Mouse (Mus musculus): ENCODE results near the gene Svep1. TPM values are rescaled to one million over a fixed set of nuclear protein-coding genes. Genes with fewer than 3 reads are reported as not detected.

The Svep1 gene
- polyA plus RNA-seq, 1 experiment, result 0.74 TPM

DNA sequence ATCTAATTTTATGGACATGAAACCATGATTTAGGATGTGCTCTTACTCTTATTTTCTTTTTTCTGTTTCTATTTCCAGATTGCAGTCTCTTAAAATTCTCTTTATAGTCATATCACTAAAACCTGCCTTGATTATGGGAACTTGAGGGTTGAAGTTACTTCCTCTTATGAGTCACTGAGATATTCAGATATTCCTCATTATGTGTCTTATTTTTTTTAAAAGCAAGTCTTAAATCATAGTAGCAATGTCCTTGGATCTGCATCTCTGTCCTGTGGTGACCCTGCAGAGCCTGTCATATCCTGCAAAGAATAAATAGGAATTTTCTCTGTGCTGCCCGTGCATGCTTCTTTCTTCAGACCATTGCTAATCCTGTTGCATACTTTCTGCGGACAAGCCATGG lies 166.6 kb downstream of the Svep1 start:
- H3K27me3 ChIP-seq (ENCODE audit: control insufficient read depth, insufficient read depth, low read length), result no peaks in the 10 kb centered on the region

DNA sequence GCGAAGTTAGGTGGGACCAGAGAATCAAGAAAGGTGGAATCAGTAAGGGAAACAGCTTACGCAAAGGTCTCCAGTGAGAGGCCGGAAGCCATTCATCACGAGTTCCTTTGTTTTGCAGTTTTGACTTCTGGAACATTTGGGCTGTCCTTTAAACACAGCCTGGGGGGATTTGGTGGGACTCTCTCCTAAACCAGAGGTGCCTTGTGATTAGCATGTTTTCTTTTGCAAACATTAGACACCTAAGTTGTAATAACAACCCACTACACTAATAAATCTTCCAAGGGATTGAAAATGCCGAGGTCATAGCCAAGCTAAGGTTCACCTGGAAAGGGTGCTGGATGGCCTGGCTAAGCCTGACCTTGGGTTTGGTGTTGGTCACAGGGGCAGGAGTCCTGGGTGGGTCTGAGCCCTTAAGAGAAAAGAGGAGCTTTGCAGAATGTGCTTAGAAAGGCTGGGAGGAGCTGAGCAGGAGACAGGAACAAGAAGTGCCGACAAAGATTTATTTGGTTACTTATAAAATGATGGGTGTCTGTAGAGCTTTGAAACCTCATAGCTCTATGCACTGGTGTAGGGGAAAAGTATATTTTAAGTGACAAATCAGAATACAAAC lies 169.5 kb downstream of the Svep1 start:
- TF ChIP-seq POLR2A (IDR thresholded peaks at IDR 0.05; ENCODE audit: control insufficient read depth, low read depth, low read length), result no peak
- no peak for TF ChIP-seq CTCF (IDR thresholded peaks at IDR 0.05; ENCODE audit: control insufficient read depth, insufficient read depth, insufficient replicate concordance, low read depth, low read length)
- H3K36me3 ChIP-seq (ENCODE audit: control insufficient read depth, insufficient read depth, low read length), result no peaks in the 10 kb centered on the region
- H3K27ac ChIP-seq (ENCODE audit: control insufficient read depth, insufficient read depth, low read depth, low read length), result no peak overlapping the region
- no peak overlapping the region for H3K4me3 ChIP-seq (ENCODE audit: control insufficient read depth, low read depth, low read length)
- peaks cover 3% of the 10 kb centered on the region for H3K4me1 ChIP-seq (ENCODE audit: control insufficient read depth, insufficient read depth, low read length)
- no peaks in the 10 kb centered on the region for H3K27me3 ChIP-seq (ENCODE audit: control insufficient read depth, insufficient read depth, low read length)

More for the DNA sequence above, 166.6 kb downstream of the Svep1 start:
- Histone ChIP-seq H3K27ac (ENCODE audit: control insufficient read depth, insufficient read depth, low read depth, low read length) (no peak overlapping the region), H3K36me3 (ENCODE audit: control insufficient read depth, insufficient read depth, low read length) (no peaks in the 10 kb centered on the region), H3K4me1 (ENCODE audit: control insufficient read depth, insufficient read depth, low read length) (no peaks in the 10 kb centered on the region), H3K4me3 (ENCODE audit: control insufficient read depth, low read depth, low read length) (no peak overlapping the region)
- TF ChIP-seq CTCF (IDR thresholded peaks at IDR 0.05; ENCODE audit: control insufficient read depth, insufficient read depth, insufficient replicate concordance, low read depth, low read length), result no peak
- no peak for TF ChIP-seq POLR2A (IDR thresholded peaks at IDR 0.05; ENCODE audit: control insufficient read depth, low read depth, low read length)

DNA sequence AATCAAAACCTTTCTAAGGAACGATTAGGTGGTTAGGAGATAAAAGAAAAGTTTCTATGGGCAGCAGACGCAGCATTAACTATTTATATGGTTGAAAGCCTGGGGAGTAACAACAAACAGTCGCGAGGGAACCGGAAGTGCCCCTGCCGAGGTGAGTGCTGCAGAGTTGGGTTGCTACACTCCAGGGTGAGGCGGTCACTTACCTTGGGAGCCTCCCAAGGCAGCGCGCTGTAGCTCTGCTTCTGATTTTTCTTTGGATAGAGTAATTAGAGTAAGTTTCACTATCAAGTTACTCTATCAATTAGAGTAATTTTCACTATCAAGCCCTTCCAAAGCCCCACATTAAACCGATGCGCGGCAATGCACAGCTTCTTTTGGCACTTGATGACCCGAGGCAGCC lies 172.0 kb downstream of the Svep1 start:
- Histone ChIP-seq H3K4me1 (ENCODE audit: control insufficient read depth, insufficient read depth, low read length) (peaks cover 3% of the 10 kb centered on the region), H3K36me3 (ENCODE audit: control insufficient read depth, insufficient read depth, low read length) (no peaks in the 10 kb centered on the region), H3K4me3 (ENCODE audit: control insufficient read depth, low read depth, low read length) (peak overlapping the region; percentile 16), H3K27me3 (ENCODE audit: control insufficient read depth, insufficient read depth, low read length) (no peaks in the 10 kb centered on the region), H3K27ac (ENCODE audit: control insufficient read depth, insufficient read depth, low read depth, low read length) (no peak overlapping the region)
- TF ChIP-seq CTCF (IDR thresholded peaks at IDR 0.05; ENCODE audit: control insufficient read depth, insufficient read depth, insufficient replicate concordance, low read depth, low read length) (no peak), POLR2A (IDR thresholded peaks at IDR 0.05; ENCODE audit: control insufficient read depth, low read depth, low read length) (no peak)

DNA sequence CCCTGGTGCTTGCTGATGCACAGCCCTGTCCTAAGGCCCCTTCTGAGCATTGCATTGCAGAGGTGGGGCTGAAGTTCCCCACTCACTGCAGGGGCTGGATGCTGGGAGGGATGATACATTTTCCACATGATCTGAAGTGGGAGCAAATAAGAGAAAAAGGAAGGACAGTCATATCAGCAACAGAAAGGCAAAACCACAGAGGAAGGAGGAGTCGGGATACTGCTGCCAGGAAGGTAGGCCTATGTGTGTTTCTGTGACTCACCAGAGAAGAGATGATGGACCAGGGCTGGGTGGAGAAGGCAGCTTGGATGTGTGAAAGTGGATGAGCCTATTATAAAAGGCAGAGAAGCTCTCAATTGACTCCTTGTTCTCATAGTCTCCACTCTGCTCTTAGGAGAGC lies 173.9 kb downstream of the Svep1 start:
- H3K27me3 ChIP-seq (ENCODE audit: control insufficient read depth, insufficient read depth, low read length), result no peaks in the 10 kb centered on the region
- H3K4me1 ChIP-seq (ENCODE audit: control insufficient read depth, insufficient read depth, low read length), result peaks cover 3% of the 10 kb centered on the region
- TF ChIP-seq CTCF (IDR thresholded peaks at IDR 0.05; ENCODE audit: control insufficient read depth, insufficient read depth, insufficient replicate concordance, low read depth, low read length) (no peak), POLR2A (IDR thresholded peaks at IDR 0.05; ENCODE audit: control insufficient read depth, low read depth, low read length) (no peak)
- H3K36me3 ChIP-seq (ENCODE audit: control insufficient read depth, insufficient read depth, low read length), result no peaks in the 10 kb centered on the region
- H3K4me3 ChIP-seq (ENCODE audit: control insufficient read depth, low read depth, low read length), result no peak overlapping the region
- no peak overlapping the region for H3K27ac ChIP-seq (ENCODE audit: control insufficient read depth, insufficient read depth, low read depth, low read length)

DNA sequence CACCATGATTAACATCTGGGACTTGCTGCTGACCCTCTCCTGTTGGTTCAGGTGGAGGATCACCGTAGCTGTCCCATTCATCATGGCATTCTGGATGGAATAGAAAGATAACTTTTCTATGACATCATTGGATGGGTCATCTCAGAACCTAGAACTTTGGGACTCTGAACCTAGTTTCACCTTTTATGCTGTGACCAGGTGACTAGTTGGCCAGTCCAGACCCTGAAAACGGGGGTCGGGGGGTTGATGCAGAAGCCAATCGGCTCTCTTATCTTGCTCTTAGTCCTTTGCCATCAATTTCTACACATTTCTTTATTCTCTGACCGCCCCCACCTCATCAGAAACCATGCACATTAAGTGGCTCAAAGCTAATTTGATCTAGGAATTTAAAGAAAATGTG lies 197.6 kb downstream of the Svep1 start, which contains the start of gene Txndc8:
TSS of gene Txndc8 (minus strand) at position 101 of the 400 bp plus-strand sequence.
- H3K27me3 ChIP-seq (ENCODE audit: control insufficient read depth, insufficient read depth, low read length), result no peaks in the 10 kb centered on the region
- H3K4me1 ChIP-seq (ENCODE audit: control insufficient read depth, insufficient read depth, low read length), result no peaks in the 10 kb centered on the region
- TF ChIP-seq CTCF (IDR thresholded peaks at IDR 0.05; ENCODE audit: control insufficient read depth, insufficient read depth, insufficient replicate concordance, low read depth, low read length) (no peak), POLR2A (IDR thresholded peaks at IDR 0.05; ENCODE audit: control insufficient read depth, low read depth, low read length) (no peak; the same call in 1 of the 2 replicates)
- peak within 1 kb of the TSS; percentile 74 for H3K4me3 ChIP-seq (ENCODE audit: control insufficient read depth, low read depth, low read length)
- H3K36me3 ChIP-seq (ENCODE audit: control insufficient read depth, insufficient read depth, low read length), result no peaks in the 10 kb centered on the region
- H3K27ac ChIP-seq (ENCODE audit: control insufficient read depth, insufficient read depth, low read depth, low read length), result no peak within 1 kb of the TSS

DNA sequence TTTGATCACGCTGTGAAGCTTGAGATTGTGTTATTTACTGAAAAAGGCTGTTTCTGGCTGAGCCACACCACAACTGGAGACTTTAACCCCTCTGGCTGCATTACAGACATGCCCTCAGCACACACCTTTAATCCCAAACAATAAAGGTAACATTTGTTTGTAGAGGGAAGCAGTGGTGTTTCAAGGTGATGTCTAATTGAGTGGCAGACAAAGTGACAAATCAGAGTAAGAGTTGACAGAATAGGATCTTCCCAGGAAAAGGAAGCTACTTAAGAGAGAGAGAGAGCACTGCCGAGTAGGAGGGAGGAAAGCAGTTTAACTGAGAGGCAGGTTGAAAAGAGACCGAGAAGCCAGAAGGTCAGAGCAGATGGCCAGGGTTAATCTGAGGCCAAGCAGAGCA lies 203.2 kb downstream of the Svep1 start:
- TF ChIP-seq CTCF (IDR thresholded peaks at IDR 0.05; ENCODE audit: control insufficient read depth, insufficient read depth, insufficient replicate concordance, low read depth, low read length) (no peak), POLR2A (IDR thresholded peaks at IDR 0.05; ENCODE audit: control insufficient read depth, low read depth, low read length) (no peak)
- no peaks in the 10 kb centered on the region for H3K36me3 ChIP-seq (ENCODE audit: control insufficient read depth, insufficient read depth, low read length)
- no peak overlapping the region for H3K27ac ChIP-seq (ENCODE audit: control insufficient read depth, insufficient read depth, low read depth, low read length)
- no peaks in the 10 kb centered on the region; the same call in 1 of the 2 replicates for H3K4me1 ChIP-seq (ENCODE audit: control insufficient read depth, insufficient read depth, low read length)
- no peak overlapping the region; the same call in 1 of the 2 replicates for H3K4me3 ChIP-seq (ENCODE audit: control insufficient read depth, low read depth, low read length)
- H3K27me3 ChIP-seq (ENCODE audit: control insufficient read depth, insufficient read depth, low read length), result no peaks in the 10 kb centered on the region

Other genes starting within 250 kb of the Svep1 start
- 348 and 412 TPM in 2 replicates for gene Txndc8, start 197.7 kb downstream of the Svep1 start, polyA plus RNA-seq (2012; rRNA removed)
- gene Musk, start 79.1 kb upstream of the Svep1 start, polyA plus RNA-seq (2012; rRNA removed), result 0.25 and 0.28 TPM in 2 replicates

Data from testis, adult 2 months (tissue).